Mouse (Mus musculus) A20 (cell line): Measurements from ENCODE around the gene Ppp1r3g.
A peak's percentile ranks its signal among the peaks of the same experiment; 100 is the strongest.
"Not testable (repeated sequence)": the region's sequence is repeated elsewhere in the genome, so short reads cannot be mapped to it uniquely, and the experiment has no call there.

ENCODE experiments used
- DNase-seq: peaks from one replicate; pipeline ENCODE4 v3.0.0-alpha.2; 2011; ENCODE audit warnings: low read depth, low spot score

Ppp1r3g gene

DNA sequence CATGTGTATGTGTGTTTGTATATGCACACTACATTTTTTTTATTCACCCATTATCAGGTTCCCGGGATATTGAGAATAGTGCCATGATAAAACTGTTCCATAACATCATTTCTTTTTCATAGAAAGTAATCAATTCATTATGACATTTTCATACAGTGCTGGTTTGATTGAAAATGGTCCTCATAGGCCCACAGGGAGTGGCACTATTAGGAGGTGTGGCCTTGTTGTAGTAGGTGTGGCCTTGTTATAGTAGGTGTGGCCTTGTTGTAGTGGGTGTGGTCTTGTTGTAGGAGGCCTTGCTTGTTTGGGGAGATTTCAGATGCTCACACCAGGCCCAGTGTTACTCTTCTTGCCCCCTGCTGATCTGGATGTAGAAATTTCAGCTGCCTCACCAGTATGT, at the start of gene Ppp1r3g:
Gene Ppp1r3g (plus strand): TSS at position 301 of the 400 bp plus-strand sequence.
- no peak for DNase-seq

GRCm38 (mm10) chr13:35911476-35911875, 47.2 kb upstream of the Ppp1r3g start:
- DNase-seq: no peak

DNA sequence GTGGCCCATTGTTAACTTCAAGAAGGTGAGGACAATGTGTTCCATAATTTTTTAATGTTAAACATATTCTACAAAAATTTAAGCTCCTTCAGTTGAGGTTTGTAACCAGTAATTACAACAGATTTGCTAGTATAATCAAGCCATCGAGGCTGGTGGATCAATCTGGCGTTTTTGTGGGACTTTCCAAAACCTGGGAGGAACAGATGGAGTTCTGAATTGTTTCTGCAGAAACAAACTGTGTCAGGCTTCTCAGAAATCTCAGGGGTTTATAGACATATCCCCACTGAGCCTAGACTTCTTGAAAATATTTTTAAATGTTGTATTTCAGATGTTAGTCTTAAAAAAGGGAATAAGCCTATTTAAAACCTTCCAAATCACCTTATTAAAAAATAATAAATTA, 20.6 kb upstream of the Ppp1r3g start:
- DNase-seq: no peak

GRCm38 (mm10) chr13:35939871-35940665, 18.6 kb upstream of the Ppp1r3g start:
- DNase-seq: no peak

- DNase-seq: peak; percentile 83
Measured at GRCm38 (mm10) chr13:35940934-35941333, 17.7 kb upstream of the Ppp1r3g start.

GRCm38 (mm10) chr13:35946659-35947353, 11.8 kb upstream of the Ppp1r3g start:
- no peak for DNase-seq

- peak; percentile 73 for DNase-seq
Measured at GRCm38 (mm10) chr13:35947354-35948000, 11.2 kb upstream of the Ppp1r3g start.

DNA sequence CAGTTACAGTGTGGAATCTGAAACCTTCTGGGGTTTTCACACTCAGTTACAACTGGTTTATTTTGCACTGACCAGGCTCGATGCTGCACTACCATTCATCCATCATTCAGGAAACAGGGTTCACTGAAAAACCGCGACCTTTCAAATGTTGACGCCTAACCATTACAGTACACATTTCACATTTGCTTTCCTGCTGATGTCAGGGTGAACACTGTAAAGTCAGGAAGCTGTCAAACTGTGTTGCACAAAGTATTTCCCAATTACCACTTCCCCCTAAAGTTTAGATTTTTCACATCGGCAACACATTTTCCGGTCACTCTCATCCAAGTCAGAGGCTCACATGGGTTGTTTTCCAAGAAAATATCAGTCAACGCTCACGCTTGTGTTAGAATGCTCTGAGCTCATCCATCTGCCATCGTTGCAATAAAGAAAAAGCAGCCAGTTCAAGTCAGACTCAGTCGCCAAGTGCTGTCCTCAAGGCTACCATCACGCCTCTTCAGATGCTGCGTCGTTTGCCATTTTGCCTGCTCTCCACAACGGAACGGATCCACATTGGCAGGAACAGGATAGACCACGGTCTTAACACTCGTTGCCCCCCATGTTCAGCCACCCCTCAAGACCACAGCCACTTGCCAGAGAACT, 8.7 kb upstream of the Ppp1r3g start:
- DNase-seq: no peak

GRCm38 (mm10) chr13:35959391-35960067, 890 bp downstream of the Ppp1r3g start:
- DNase-seq: no peak

DNA sequence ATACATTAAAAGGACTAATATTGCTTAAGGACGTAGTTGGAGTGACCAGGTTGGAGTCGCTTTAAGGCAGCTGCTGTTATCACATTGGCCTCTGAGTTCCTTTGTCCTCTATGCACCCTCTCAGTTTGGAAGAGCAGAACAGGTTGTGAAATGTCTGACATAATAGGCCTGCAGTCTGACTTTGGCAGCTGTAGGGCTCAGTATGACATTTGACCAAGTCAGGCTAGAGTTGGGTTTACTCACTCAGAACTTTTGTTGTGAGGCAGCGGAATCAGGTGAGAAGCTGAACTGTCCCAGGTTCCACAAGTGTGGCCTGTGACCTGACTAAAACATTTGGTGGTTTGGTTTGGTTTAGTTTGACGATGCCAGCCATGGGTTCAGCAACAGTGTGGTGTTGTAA, 4.9 kb downstream of the Ppp1r3g start:
- DNase-seq: no peak

GRCm38 (mm10) chr13:35967690-35968089, 9.1 kb downstream of the Ppp1r3g start:
- DNase-seq: no peak

DNA sequence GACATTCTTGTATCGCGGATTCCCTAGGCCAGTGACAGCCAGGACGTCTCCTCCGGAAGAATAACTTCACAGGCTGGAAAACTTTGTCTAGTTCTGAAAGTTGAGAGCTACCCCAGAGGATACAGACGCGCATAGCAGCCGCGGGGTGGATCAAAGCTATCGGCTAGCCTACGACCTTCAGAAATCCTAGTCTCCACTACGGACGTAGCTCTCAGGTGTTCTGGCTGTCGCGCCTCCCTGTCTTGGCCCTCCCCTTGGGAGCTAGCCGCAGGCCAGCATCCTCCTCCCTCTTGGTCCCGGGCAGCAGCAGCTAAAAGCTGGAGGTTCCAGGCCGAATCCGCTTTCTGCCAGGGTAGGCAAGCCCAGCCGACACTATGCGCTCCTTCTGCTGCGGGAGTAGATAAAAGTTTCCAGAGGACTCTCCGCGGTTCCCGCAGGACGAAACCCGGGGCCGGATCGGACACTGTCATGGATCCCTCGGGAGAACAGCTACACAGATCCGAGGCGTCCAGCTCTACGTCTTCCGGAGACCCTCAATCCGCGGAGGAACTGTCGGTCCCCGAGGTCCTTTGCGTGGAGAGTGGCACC, 9.6 kb downstream of the Ppp1r3g start:
- no peak for DNase-seq

- no peak for DNase-seq
Measured at GRCm38 (mm10) chr13:35968719-35969430, 10.2 kb downstream of the Ppp1r3g start.

GRCm38 (mm10) chr13:35969431-35969721, 10.7 kb downstream of the Ppp1r3g start:
- no peak for DNase-seq

GRCm38 (mm10) chr13:35969829-35970228, 11.2 kb downstream of the Ppp1r3g start:
- DNase-seq: no peak

DNA sequence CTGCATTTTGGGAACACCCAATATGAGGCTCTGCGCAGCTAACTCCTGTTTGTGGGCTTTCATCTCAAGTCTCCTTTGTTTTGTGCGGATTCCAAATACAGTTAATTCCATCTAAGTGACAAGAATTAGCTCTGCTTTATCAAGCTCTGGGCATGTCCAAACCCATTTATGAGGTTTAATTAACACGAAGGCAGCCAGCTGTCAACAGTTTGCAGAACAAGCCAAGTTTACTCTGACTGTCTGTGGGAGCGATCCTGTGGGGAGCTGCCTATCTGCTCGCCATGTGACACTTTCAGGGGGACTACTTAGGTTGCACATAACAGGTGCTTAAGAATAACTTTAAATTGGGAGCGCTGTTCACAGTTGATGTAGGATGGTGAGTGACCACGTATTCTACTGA, 18.3 kb downstream of the Ppp1r3g start:
- DNase-seq: no peak

- no peak for DNase-seq
Measured at GRCm38 (mm10) chr13:35980471-35980870, 21.8 kb downstream of the Ppp1r3g start.

DNA sequence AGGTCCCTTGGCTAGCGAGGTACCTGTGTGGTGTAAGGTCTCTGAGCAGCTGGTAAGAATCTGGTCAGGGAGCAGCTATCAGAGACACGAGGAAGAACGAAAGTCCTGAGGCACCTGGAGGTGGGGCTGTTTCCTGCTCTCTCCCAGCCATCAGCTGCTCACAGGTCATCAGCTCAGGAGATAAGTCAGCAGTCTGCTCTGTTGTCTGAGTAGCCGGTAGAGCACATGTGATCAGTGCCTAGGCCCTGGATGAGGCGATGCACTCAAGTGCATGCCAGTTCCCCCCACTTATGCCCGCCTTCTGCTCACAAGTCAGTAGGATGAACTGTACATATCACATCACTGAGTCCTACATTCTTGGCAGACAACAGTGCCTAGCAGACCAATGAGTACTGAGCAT, 24.3 kb downstream of the Ppp1r3g start:
- no peak for DNase-seq

- DNase-seq: no peak
Measured at GRCm38 (mm10) chr13:35989329-35989728, 30.7 kb downstream of the Ppp1r3g start.

DNA sequence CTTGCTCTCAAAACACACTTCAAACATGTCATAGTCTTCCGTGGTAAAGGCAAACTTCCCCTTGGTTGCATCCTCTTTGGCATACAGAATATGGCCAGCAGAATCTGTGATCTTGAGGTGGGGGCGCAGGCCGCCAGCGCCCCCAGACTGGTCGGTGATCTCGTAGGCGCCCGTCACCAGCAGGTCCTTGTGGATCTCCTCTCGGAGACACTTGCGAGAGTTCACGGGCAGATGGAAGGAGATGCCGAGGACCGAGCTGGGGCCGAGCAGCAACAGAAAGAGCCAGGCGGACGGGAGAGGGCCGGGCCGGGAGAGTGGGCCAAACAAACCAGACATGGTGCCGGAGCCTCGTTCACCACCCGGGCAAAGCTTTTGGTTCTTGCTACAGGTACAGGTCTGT, 32.5 kb downstream of the Ppp1r3g start:
- not testable (repeated sequence) for DNase-seq

- DNase-seq: no peak
Measured at GRCm38 (mm10) chr13:35994067-35994466, 35.4 kb downstream of the Ppp1r3g start.
